Mouse (Mus musculus) myocyte (in vitro differentiated cells): ENCODE measurements around the gene Nwd1.

Experiments
- E2F4 ChIP-seq: IDR thresholded peaks from one replicate; pipeline ENCODE4 v1.6.1; 2011; ENCODE audit warnings: mild to moderate bottlenecking, control low read depth, moderate library complexity; ENCODE audit not compliant: insufficient read depth
- POLR2A ChIP-seq: IDR thresholded peaks from one replicate; pipeline ENCODE4 v1.6.1; 2011; ENCODE audit warnings: low read depth, mild to moderate bottlenecking, control low read depth, moderate library complexity; ENCODE audit not compliant: insufficient read length

GRCm38 (mm10) chr8:72752289-72752688, 105.8 kb downstream of the Nwd1 start:
- TF ChIP-seq E2F4 (no peak), POLR2A (no peak)
